Mouse (Mus musculus): ENCODE results near the gene Scamp2. TPM values are rescaled to one million over a fixed set of nuclear protein-coding genes. Genes with fewer than 3 reads are reported as not detected.

The Scamp2 gene
- 52.4 and 58.9 TPM in 2 replicates for polyA plus RNA-seq (2016; fragmentation: Nextera tagmentation; extraction: Ambion mirVana)

GRCm38 (mm10) chr9:57560861-57561710 lies at the start of gene Scamp2:
Gene Scamp2, plus strand, starts transcription at chr9:57560943.
- peak within 1 kb of the TSS; percentile 81 for H3K4me3 ChIP-seq
- DNase-seq (ENCODE audit: low spot score): peak; percentile 95
- H3K36me3 ChIP-seq: no peaks in the 10 kb centered on the region
- H3K27me3 ChIP-seq (ENCODE audit: low read depth, poor library complexity, severe bottlenecking): no peaks in the 10 kb centered on the region
- WGBS: 1% methylated on average over 37 of the region's 37 CpGs
- no peaks in the 10 kb centered on the region for H3K9me3 ChIP-seq (replicated peaks)
- peaks cover 28% of the 10 kb centered on the region for H3K4me1 ChIP-seq
- peak within 1 kb of the TSS; percentile 88 for H3K27ac ChIP-seq (replicated peaks)

- Histone ChIP-seq H3K27me3 (ENCODE audit: low read depth, poor library complexity, severe bottlenecking) (no peaks in the 10 kb centered on the region), H3K4me3 (no peak overlapping the region), H3K4me1 (peaks cover 17% of the 10 kb centered on the region), H3K9me3 (replicated peaks) (no peaks in the 10 kb centered on the region), H3K36me3 (no peaks in the 10 kb centered on the region), H3K27ac (replicated peaks) (peak overlapping the region; percentile 67)
- 22% methylated on average over 3 of the region's 3 CpGs for WGBS
- DNase-seq (ENCODE audit: low spot score): peak; percentile 69
These were observed 43.6 kb upstream of the Scamp2 start for GRCm38 (mm10) chr9:57517113-57517512.

GRCm38 (mm10) chr9:57520375-57521055 lies 40.2 kb upstream of the Scamp2 start:
- DNase-seq (ENCODE audit: low spot score): no peak
- H3K9me3 ChIP-seq (replicated peaks): no peaks in the 10 kb centered on the region
- H3K27me3 ChIP-seq (ENCODE audit: low read depth, poor library complexity, severe bottlenecking): no peaks in the 10 kb centered on the region
- no peaks in the 10 kb centered on the region for H3K36me3 ChIP-seq
- peaks cover 33% of the 10 kb centered on the region for H3K4me1 ChIP-seq
- peak overlapping the region; percentile 98 for H3K27ac ChIP-seq (replicated peaks)
- WGBS: 27% methylated on average over 16 of the region's 16 CpGs
- peak overlapping the region; percentile 99 for H3K4me3 ChIP-seq

- peak; percentile 92 for DNase-seq (ENCODE audit: low spot score)
- under 1% methylated on average over 95 of the region's 95 CpGs for WGBS
These were observed 39.5 kb upstream of the Scamp2 start, which contains the start of gene Cox5a for GRCm38 (mm10) chr9:57521056-57521911. Gene Cox5a, plus strand, starts transcription at chr9:57521274.

GRCm38 (mm10) chr9:57522114-57522860 lies 38.5 kb upstream of the Scamp2 start:
- Histone ChIP-seq H3K4me3 (peak overlapping the region; percentile 99), H3K9me3 (replicated peaks) (no peaks in the 10 kb centered on the region), H3K27me3 (ENCODE audit: low read depth, poor library complexity, severe bottlenecking) (no peaks in the 10 kb centered on the region), H3K36me3 (no peaks in the 10 kb centered on the region), H3K27ac (replicated peaks) (peak overlapping the region; percentile 98), H3K4me1 (peaks cover 28% of the 10 kb centered on the region)
- DNase-seq (ENCODE audit: low spot score): no peak
- 50% methylated on average over 7 of the region's 7 CpGs for WGBS

More at GRCm38 (mm10) chr9:57521056-57521911, 39.5 kb upstream of the Scamp2 start, which contains the start of gene Cox5a:
- no peaks in the 10 kb centered on the region for H3K27me3 ChIP-seq (ENCODE audit: low read depth, poor library complexity, severe bottlenecking)
- H3K4me3 ChIP-seq: peak within 1 kb of the TSS; percentile 99
- peak within 1 kb of the TSS; percentile 98 for H3K27ac ChIP-seq (replicated peaks)
- H3K4me1 ChIP-seq: peaks cover 33% of the 10 kb centered on the region
- H3K36me3 ChIP-seq: no peaks in the 10 kb centered on the region
- no peaks in the 10 kb centered on the region for H3K9me3 ChIP-seq (replicated peaks)

- Histone ChIP-seq H3K4me3 (peak overlapping the region; percentile 99), H3K36me3 (no peaks in the 10 kb centered on the region), H3K9me3 (replicated peaks) (no peaks in the 10 kb centered on the region), H3K27me3 (ENCODE audit: low read depth, poor library complexity, severe bottlenecking) (no peaks in the 10 kb centered on the region), H3K27ac (replicated peaks) (no peak overlapping the region), H3K4me1 (peaks cover 26% of the 10 kb centered on the region)
- 77% methylated on average over 4 of the region's 4 CpGs for WGBS
- DNase-seq (ENCODE audit: low spot score): no peak
These were observed 37.9 kb upstream of the Scamp2 start for GRCm38 (mm10) chr9:57522861-57523246.

- WGBS: 86% methylated on average over 1 of the region's 1 CpGs
- Histone ChIP-seq H3K9me3 (replicated peaks) (no peaks in the 10 kb centered on the region), H3K4me1 (peaks cover 26% of the 10 kb centered on the region), H3K36me3 (peaks cover 3% of the 10 kb centered on the region), H3K27ac (replicated peaks) (no peak overlapping the region), H3K27me3 (ENCODE audit: low read depth, poor library complexity, severe bottlenecking) (no peaks in the 10 kb centered on the region), H3K4me3 (no peak overlapping the region)
- no peak for DNase-seq (ENCODE audit: low spot score)
These were observed 37.0 kb upstream of the Scamp2 start for GRCm38 (mm10) chr9:57523754-57524153.

- no peak for DNase-seq (ENCODE audit: low spot score)
- Histone ChIP-seq H3K27me3 (ENCODE audit: low read depth, poor library complexity, severe bottlenecking) (no peaks in the 10 kb centered on the region), H3K27ac (replicated peaks) (no peak overlapping the region)
These were observed 36.3 kb upstream of the Scamp2 start for GRCm38 (mm10) chr9:57524439-57524838.

GRCm38 (mm10) chr9:57525516-57525915 lies 35.2 kb upstream of the Scamp2 start:
- Histone ChIP-seq H3K9me3 (replicated peaks) (no peaks in the 10 kb centered on the region), H3K4me1 (peaks cover 23% of the 10 kb centered on the region), H3K36me3 (peaks cover 20% of the 10 kb centered on the region), H3K27me3 (ENCODE audit: low read depth, poor library complexity, severe bottlenecking) (no peaks in the 10 kb centered on the region), H3K4me3 (no peak overlapping the region), H3K27ac (replicated peaks) (no peak overlapping the region)
- no peak for DNase-seq (ENCODE audit: low spot score)
- WGBS: 80% methylated on average over 2 of the region's 2 CpGs

More at GRCm38 (mm10) chr9:57524439-57524838, 36.3 kb upstream of the Scamp2 start:
- Histone ChIP-seq H3K9me3 (replicated peaks) (no peaks in the 10 kb centered on the region), H3K4me3 (no peak overlapping the region), H3K36me3 (peaks cover 9% of the 10 kb centered on the region), H3K4me1 (peaks cover 26% of the 10 kb centered on the region)

- Histone ChIP-seq H3K27me3 (ENCODE audit: low read depth, poor library complexity, severe bottlenecking) (no peaks in the 10 kb centered on the region), H3K36me3 (peaks cover 27% of the 10 kb centered on the region), H3K4me1 (peaks cover 22% of the 10 kb centered on the region), H3K9me3 (replicated peaks) (no peaks in the 10 kb centered on the region), H3K4me3 (no peak overlapping the region), H3K27ac (replicated peaks) (no peak overlapping the region)
- no peak for DNase-seq (ENCODE audit: low spot score)
These were observed 34.3 kb upstream of the Scamp2 start for GRCm38 (mm10) chr9:57526435-57526834.

GRCm38 (mm10) chr9:57531946-57532345 lies 28.8 kb upstream of the Scamp2 start:
- WGBS: 83% methylated on average over 1 of the region's 1 CpGs
- H3K27ac ChIP-seq (replicated peaks): no peak overlapping the region
- peaks cover 4% of the 10 kb centered on the region for H3K4me1 ChIP-seq
- peaks cover 64% of the 10 kb centered on the region for H3K36me3 ChIP-seq
- H3K4me3 ChIP-seq: no peak overlapping the region
- DNase-seq (ENCODE audit: low spot score): no peak
- no peaks in the 10 kb centered on the region for H3K27me3 ChIP-seq (ENCODE audit: low read depth, poor library complexity, severe bottlenecking)
- no peaks in the 10 kb centered on the region for H3K9me3 ChIP-seq (replicated peaks)

- DNase-seq (ENCODE audit: low spot score): no peak
- Histone ChIP-seq H3K4me1 (peaks cover 27% of the 10 kb centered on the region), H3K27me3 (ENCODE audit: low read depth, poor library complexity, severe bottlenecking) (no peaks in the 10 kb centered on the region), H3K9me3 (replicated peaks) (no peaks in the 10 kb centered on the region), H3K27ac (replicated peaks) (peak overlapping the region; percentile 95; the same call in 1 of the 2 replicates), H3K36me3 (peaks cover 65% of the 10 kb centered on the region), H3K4me3 (peak overlapping the region; percentile 93; the same call in 1 of the 2 replicates)
- 85% methylated on average over 5 of the region's 5 CpGs for WGBS
These were observed 24.4 kb upstream of the Scamp2 start for GRCm38 (mm10) chr9:57536362-57536761.

All from midbrain, embryonic 10.5 days (tissue).